Mouse (Mus musculus): ENCODE data around the gene Pigk.
A peak's percentile ranks its signal among the peaks of the same experiment; 100 is the strongest.

DNA sequence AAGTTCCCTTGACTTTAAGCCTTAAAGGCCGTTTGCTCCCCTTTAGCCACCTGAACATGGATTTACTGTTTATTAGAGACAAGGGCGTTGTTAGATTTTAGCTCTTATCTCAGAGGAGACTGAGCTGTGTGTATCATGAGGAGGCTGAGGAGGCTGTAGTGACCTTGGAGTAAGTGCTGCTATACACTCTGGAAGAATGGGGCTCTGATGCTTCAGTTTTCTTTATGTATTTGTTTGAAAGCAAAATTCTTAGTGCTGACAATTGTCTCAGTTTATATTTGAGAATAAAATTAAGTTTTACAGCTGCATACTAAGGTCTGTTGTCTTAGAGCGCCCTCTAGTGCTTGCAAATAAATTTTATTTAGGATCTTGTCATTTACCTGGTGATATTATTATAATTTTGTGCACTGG is 35.6 kb downstream of the Pigk start:
- no peak for TF ChIP-seq ZNF384 (IDR thresholded peaks at IDR 0.05; ENCODE audit: low read depth, low read length)
- no peak for TF ChIP-seq CHD2 (IDR thresholded peaks at IDR 0.05; ENCODE audit: low read depth, low read length)
- TF ChIP-seq ZC3H11A (IDR thresholded peaks at IDR 0.05; ENCODE audit: borderline replicate concordance, low read depth, low read length) = peak; percentile 35; the same call in 1 of the 2 replicates

Measured in ES-E14 (cell line).